Mouse (Mus musculus) cerebellum, adult 11 months (tissue): Measurements from ENCODE around the gene Riox1.
A peak's percentile ranks its signal among the peaks of the same experiment; 100 is the strongest.
"Not testable (repeated sequence)": the region's sequence is repeated elsewhere in the genome, so short reads cannot be mapped to it uniquely, and the experiment has no call there.

Source experiments
- DNase-seq: peaks from one replicate; pipeline ENCODE4 v3.0.0; 2022

Gene Riox1

GRCm38 (mm10) chr12:83950493-83950839 is at the start of gene Riox1:
TSS of gene Riox1 (plus strand) at chr12:83950608.
- DNase-seq: peak; percentile 76

- DNase-seq: no peak
These were observed 40.0 kb upstream of the Riox1 start for GRCm38 (mm10) chr12:83910451-83910850.

GRCm38 (mm10) chr12:83914202-83914740 is 36.1 kb upstream of the Riox1 start:
- DNase-seq: peak; percentile 63

- DNase-seq: no peak
These were observed 35.6 kb upstream of the Riox1 start for GRCm38 (mm10) chr12:83914797-83915196.

- peak; percentile 44 for DNase-seq
These were observed 33.5 kb upstream of the Riox1 start for GRCm38 (mm10) chr12:83916884-83917283.

- DNase-seq: peak; percentile 48
These were observed 29.5 kb upstream of the Riox1 start for GRCm38 (mm10) chr12:83920721-83921441.

- DNase-seq: peak; percentile 99
These were observed 28.6 kb upstream of the Riox1 start, which contains the start of gene Numb for GRCm38 (mm10) chr12:83921535-83922381. TSS of gene Numb (minus strand) at chr12:83921934.

- no peak for DNase-seq
These were observed 27.5 kb upstream of the Riox1 start for GRCm38 (mm10) chr12:83922724-83923485.

- DNase-seq: no peak
These were observed 26.9 kb upstream of the Riox1 start for GRCm38 (mm10) chr12:83923486-83923859.

GRCm38 (mm10) chr12:83924332-83924731 is 26.1 kb upstream of the Riox1 start:
- no peak for DNase-seq

- no peak for DNase-seq
These were observed 25.2 kb upstream of the Riox1 start for GRCm38 (mm10) chr12:83925160-83925703.

- DNase-seq: no peak
These were observed 24.3 kb upstream of the Riox1 start for GRCm38 (mm10) chr12:83926061-83926460.

GRCm38 (mm10) chr12:83927747-83928146 is 22.7 kb upstream of the Riox1 start:
- no peak for DNase-seq

GRCm38 (mm10) chr12:83929186-83929804 is 21.1 kb upstream of the Riox1 start:
- no peak for DNase-seq

- DNase-seq: no peak
These were observed 12.8 kb upstream of the Riox1 start for GRCm38 (mm10) chr12:83937600-83937999.

- DNase-seq: not testable (repeated sequence)
These were observed 11.8 kb upstream of the Riox1 start for GRCm38 (mm10) chr12:83938592-83938991.

GRCm38 (mm10) chr12:83939332-83939731 is 11.1 kb upstream of the Riox1 start:
- no peak for DNase-seq

- DNase-seq: no peak
These were observed 10.4 kb upstream of the Riox1 start for GRCm38 (mm10) chr12:83940031-83940430.

- DNase-seq: no peak
These were observed 8.5 kb upstream of the Riox1 start for GRCm38 (mm10) chr12:83941938-83942337.

GRCm38 (mm10) chr12:83947260-83947811 is 3.1 kb upstream of the Riox1 start:
- DNase-seq: no peak

GRCm38 (mm10) chr12:83949043-83949442 is 1.4 kb upstream of the Riox1 start:
- no peak for DNase-seq
